Mouse (Mus musculus): Measurements from ENCODE around the gene Gm10300.

Gene Gm10300

DNA sequence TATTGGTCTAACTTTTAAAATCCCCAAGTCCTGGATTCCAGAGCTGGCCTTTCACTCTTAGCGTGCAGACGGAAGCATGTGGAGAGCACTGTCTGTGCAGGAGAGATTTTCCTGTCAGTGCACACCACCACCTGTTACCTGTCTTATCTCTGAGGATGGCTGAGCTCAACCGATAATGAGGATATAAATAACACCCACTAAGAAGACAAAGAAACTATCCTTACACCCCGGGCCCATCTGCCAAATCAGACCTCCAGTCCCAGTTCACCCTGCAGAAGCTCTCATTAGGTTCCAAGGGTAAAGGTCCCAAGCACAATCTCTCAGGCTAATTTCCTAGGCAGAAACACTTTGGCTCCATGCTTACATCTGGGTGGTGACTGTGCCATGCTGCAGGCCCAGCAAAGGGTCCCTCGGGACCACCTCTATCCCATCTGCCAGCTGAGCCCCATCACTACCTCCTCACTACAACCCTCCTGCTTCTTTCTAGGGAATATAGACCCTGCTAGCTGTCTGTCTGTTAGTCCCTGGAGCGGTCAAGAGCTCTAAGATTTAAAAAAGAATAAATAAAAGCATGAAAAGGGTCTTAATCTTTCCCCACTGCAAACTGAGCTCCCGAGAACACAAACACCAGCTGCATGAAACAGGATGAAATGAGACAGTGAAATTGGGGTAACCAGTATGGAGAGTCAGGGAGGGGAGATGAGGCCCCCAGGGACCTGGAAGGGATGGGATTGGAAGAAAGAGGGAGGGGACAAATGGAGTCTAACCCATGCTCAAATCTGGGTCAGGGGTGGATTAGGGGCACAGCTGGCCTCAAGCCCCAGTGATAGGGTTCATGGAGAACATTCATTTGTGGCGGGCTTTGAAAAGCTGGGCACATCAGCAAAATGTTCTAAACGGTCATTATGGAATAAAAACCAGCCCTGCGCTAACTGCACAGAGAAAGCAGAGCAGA lies 22.9 kb upstream of the Gm10300 start:
- DNase-seq (ENCODE audit: low read depth, low spot score) = no peak

DNA sequence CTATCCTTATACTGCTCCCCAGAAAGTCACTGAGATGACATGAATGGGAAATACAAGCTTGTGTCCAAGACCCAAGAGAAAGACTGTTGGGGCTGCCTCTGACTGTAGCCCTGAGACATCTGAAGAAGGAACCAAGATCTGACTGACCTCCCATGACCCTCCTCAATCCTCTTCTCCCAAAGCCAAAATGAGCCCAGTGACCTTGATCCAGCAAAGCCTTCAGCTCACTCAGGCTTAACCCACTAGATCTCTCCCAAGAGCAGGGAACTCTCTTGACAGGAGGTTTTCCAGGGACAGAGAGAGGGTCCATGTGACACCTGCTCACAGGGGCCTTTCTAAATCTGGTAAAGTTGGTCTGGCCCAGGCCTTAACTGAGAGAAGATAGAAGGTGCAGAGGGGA lies 17.2 kb upstream of the Gm10300 start:
- DNase-seq (ENCODE audit: low read depth, low spot score) = no peak

DNA sequence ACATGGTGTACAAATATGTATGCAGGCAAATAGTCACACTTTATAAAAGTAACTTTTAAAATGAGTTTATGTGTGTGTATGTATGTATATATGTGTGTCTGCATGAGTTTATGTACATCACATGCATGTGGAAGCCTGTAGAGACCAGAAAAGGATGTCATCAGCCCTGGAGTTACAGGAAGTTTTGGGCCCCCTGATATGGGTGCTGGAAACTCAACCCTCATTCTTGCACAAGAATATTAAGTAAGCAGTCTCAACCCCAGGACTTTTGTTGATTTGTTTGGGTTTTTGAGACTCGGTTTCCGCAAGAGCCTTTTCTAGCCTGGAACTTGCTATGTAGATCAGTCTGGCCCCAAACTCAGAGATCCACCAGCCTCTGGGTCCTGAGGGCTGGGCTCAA lies 15.0 kb upstream of the Gm10300 start:
- no peak for DNase-seq (ENCODE audit: low read depth, low spot score)

DNA sequence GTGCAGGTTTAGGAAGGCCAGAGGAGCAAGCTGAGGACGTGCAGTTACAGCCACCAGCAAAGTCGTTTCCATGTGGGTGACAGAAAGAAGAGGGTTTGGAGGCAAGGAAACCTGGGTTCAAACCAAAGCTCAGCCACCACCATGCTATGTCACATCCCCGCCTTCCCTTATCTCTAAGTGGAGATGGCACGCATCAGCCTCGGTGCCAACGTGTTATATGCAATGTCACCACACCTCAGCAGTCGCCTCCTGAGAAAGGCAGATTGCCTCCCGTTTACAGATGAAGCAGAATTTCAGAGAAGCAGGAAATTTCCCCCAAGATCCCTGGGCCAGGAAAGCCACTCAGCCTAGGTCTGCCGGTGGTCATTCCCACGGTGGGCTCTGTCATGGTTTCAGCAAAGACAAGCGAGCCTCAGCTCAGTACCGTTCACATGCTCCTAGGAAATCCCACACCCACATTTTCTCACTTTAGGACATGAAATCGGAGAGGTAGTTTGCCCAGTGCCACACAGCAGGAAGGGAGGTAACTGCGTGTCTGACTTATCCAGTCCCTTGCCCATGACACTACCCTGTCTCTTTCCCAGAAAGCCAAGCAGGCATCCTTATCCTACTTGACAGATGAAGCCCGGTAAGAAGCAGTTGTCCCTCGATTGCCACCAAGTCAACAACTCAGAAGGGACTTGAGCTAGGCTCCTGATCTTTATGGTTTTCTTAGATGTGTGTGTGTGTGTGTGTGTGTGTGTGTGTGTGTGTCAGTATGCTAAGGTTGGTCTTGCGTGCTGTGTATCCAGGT lies 14.3 kb upstream of the Gm10300 start:
- no peak for DNase-seq (ENCODE audit: low read depth, low spot score)

DNA sequence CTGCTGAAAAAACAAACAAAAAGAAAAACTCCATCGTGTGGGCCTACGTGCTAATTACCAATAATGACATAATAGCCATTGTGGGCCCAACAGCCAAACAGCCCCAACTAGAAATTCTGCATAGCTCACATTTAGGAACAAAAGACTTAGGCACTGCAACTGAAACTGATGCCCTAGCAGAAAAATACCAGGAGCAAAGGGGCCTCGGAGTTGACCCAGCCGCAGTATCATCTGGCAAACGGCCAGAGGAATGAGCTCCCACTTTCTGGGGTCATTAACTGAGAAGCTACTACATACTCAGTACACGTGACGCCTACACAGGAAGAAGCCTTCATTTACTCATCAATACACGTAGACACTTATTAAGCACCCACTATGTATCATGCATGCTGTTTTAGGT lies 12.2 kb upstream of the Gm10300 start:
- DNase-seq (ENCODE audit: low read depth, low spot score) = no peak

DNA sequence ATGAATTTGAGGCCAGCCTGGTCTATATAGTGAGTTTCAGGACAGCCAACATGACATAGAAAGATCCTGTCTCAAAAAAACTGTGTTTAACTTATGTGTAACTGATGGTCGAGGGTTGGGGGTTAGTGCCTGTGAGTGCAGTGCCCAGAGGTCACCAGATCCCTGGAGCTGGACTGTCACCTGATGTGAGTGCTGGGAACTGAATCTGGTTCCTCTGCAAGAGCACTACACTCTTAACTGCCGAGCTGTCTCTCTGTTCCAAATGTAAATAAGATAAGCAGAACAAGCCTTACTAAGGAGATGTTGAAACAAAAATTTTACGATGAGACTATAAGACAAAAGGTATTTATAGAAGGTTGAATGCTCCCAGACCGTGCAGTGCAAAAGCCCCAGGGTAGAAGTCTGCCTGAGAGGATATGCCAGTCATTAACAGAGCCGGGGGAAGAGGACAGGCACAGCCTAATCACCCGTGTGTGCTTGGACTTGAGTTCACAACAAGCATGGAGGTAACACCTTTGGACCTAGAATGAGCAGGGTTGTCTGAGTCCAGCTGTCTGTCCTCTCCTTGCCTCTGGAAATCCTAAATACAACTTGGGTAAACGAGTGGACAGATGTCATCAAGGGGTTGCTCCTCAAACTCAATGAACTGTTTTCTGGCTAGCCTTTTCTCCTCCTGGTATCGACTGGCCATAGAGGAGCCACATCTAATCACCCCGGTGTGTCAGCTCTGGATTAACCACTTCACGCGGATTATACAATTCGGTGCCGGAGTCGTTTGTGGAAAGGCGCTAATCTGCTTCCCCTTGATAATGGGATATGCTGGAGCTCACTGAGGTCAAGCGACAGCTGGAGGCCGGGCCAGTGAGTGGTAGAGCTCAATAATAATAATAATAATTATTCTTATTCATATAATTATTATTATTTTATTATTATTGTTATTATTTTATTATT lies 11.3 kb upstream of the Gm10300 start:
- DNase-seq (ENCODE audit: low read depth, low spot score) = no peak

DNA sequence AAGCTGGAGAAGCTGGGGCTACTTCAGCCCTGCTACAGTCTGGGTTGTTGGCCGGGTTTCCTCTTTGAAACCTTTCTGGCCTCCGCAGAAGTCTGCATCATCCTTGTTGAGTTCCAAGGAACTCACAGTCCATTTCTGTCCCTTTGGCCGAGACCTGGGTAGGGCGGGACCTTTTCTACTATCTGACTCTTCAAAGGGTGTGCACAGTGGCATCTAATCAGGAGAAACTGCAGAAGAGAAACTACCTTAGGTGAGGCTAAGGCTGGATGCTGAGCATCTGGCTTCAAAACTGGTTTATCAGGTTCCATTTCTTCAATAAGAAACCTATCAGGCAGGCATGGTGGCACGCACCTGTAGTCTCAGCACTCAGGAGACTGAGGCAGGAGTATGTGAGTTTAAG lies 9.9 kb upstream of the Gm10300 start:
- no peak for DNase-seq (ENCODE audit: low read depth, low spot score)

DNA sequence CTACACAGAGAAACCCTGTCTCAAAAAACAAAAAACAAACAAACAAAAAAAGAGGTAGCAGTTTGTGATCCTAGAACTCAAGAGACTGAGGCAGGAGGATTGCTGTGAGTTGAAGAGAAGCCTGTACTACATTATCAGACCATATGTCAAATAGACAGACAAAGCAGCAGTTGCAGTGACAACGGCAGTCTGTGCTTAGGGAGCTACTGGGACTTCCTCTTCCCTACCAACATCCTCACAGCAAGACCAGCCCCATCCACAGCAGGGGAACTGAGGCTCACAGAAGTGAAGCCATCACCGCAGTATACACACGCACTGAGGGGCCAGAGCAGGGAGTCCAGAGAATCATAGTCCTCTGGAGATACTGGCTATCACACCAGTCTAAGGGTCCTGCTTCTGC lies 8.9 kb upstream of the Gm10300 start:
- DNase-seq (ENCODE audit: low read depth, low spot score) = no peak

DNA sequence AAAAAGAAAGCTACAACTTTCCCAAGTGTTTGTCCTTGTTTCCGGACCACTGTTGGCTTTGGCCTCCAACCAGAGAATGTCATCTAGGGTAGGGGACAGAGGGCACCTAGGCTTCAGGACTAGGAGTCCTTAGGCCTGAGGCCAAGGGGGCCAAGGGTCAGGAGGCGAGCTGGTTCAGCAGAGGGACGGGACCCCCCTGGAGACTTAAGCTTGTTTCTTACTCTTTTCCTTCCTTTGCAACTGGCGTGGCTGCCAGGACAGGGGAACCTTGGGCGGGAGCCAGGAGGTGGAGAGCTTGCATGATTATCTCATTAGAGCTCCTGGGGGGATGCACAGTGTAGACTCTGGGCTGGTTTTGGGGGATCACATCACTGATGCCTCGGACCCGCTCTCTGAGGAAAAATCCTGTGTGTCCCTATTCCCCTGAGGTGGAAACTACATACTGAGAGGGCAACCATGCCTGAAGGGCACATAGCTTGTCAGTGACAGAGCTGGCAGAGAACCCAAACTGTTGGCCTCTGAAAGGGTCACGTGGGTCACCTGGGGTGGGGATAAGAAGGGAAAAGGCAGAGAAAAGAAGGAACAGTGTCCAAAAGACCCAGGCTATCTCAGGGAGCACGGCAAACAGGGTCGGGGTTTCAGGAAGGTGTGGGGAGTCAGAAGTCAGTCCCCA lies 8.3 kb upstream of the Gm10300 start:
- DNase-seq (ENCODE audit: low read depth, low spot score) = no peak

DNA sequence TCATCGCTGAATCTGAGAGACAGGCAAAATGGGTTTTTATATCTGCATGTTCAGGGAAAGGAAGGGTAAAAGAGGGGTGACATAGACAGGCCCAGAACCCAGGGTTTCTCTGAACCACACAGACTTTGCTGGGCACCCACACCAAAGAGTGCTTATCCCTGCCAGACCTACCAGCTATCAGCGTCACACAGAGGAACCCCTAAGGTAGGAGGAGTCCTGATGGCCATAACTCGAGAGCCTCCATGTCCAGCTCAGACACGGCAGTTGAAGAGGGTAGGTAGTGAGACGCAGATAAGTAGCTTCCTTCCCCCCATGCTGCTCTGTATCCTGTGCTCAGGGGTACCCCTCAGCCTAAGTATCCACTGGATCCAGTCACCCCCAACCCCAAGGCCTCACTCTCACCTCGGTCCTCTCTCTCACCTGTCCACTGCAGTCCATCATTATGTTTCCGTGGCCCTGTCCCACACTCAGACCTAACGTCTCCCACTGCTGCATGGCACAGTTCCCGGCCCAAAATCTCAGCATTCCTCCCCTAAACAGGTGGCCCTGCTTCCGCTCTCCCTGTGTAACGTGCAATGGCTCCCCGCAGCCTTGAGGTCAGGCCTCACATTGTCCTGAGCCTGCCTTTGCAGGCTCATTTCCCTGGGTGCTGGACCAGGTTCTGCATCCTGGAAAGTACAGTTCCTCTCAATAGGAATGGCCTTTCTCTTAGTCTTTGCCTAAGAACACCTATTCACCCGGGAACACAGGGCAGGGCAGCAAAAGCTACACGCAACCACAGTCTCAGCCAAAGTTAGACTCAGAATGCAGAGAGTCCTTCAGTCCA lies 7.2 kb upstream of the Gm10300 start:
- no peak for DNase-seq (ENCODE audit: low read depth, low spot score)

DNA sequence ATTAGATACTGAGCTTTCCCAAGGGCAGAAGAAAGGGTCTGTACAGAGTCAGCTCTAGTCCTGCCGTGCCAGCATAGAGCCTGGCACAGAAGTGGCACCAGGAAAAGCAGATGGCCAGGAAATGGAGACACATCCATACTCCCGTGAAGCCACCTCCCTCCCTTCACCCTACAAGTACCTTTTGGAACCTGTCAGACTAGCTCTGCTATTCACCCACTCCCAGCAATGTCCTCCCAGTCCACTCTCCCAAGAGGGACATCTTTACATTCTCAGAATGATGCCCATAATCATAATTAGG lies 6.6 kb upstream of the Gm10300 start:
- DNase-seq (ENCODE audit: low read depth, low spot score) = no peak

DNA sequence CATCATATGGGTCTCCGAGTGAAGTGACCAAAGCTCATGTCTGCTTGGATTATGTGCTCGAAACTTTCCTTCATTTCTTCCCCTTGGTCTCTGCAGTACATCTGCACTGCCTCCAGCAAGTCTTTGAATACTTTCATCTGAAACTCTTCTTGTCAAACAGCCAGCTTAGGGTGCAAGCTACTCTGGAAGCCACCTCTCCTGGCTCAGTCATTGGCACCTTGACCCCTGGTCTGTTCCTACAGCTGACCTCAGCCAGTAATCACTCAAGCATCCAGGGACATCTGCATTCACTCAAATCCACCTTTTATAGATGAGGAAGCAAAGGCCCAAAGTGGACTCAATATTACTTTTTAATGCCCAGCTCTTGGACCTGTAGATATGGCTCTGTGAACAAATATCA lies 2.8 kb upstream of the Gm10300 start:
- DNase-seq (ENCODE audit: low read depth, low spot score) = no peak

DNA sequence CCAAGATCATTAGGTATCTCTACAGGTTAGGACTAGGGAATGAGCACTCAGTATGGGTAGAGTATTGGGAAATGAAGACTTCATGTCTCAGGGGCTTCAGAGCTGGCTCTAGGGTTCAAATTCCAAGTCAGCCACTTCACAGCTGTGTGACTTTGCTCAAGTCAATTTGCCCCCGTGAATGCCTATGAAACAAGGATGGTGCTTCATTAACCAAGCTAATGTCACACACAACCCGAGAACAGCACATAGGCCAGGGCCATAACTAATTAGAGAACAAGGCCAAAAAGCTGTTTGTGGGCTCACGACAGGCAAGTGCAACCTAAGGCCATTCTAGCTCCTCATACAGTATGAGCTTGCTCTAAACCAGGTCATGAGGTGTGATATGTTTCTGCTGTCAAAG lies 2.3 kb upstream of the Gm10300 start:
- DNase-seq (ENCODE audit: low read depth, low spot score) = no peak

DNA sequence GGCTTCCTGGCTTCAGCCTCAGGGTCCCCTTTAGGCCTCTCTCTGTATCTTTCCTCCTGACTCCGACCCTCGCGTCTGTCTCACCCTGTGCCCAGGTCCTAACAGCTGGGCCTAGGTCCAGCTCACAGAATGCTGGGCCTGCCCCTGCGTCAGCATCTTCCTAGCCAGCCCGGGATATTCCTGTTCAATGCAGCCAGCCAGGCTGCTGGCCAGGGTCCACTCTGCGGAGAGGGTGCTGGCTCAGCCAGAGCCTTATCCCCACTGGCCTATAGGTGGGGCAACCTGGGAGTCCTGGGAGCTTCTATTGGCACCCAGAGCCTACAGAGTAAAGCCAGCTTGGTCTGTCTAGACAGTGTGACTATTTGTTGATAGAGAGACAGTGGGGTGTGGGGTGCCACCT lies 1.6 kb upstream of the Gm10300 start:
- DNase-seq (ENCODE audit: low read depth, low spot score) = no peak

DNA sequence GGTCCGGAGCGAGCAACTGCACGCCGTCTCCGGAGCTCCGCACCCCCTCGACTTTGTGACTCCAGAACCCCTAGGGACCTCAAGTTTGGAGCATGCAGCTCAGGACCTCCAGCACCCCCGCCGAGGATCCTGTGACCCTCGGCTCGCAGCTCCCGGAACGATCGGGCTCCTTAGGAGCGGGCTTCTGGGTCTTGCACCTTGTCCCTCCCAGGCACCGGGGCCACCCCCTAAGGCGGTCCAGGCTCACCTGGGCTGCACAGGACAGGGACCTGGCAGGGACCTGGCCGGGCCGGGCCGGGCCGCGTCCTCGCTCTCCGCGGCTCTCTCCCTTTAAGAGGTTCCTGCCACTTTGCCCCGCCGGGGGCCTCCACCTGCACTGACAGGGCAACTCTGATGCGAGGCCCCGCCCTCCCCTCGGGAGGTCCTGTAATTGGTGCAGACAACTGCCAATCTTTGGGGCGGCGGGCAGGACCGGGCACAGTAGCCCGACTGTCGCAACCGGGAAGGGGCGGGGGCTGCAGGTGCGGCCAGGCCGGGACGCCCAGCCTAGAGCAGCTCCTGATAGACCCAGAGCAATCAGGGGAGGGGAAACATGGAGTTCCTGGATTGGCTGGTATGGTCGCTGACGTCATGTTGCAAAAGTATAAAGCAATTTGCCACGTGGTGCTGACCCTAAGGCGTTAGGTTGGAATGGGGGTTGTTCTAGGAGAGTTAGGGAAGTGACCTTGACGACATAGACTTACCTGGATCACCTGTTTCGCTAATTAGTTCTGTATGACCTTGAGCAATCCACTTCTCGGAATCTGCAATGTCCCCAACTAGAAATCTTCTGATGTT lies 654 bp downstream of the Gm10300 start, which contains the start of gene Epb41:
TSS of gene Epb41 (minus strand) at position 389 of the 837 bp plus-strand sequence.
- DNase-seq (ENCODE audit: low read depth, low spot score) = peak; percentile 98

DNA sequence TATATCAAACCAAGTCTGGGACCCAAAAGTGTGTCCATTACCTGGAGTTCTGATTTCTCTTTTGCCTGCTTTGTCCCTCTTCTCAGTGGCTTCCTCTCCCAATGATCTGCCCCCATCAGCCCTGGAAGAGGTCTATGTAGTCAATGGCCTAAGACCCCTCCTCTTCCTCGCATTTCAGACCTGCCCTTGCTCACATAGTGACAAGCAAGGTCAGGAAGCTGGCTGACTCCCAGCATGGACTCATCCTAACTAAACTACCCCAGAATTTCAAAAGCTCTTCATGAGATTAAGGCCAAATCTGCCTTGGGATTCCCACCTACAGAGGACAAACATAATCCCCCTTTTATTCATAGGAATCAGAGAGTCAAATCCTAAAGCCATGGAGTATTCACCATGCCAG lies 1.3 kb downstream of the Gm10300 start:
- DNase-seq (ENCODE audit: low read depth, low spot score) = no peak

DNA sequence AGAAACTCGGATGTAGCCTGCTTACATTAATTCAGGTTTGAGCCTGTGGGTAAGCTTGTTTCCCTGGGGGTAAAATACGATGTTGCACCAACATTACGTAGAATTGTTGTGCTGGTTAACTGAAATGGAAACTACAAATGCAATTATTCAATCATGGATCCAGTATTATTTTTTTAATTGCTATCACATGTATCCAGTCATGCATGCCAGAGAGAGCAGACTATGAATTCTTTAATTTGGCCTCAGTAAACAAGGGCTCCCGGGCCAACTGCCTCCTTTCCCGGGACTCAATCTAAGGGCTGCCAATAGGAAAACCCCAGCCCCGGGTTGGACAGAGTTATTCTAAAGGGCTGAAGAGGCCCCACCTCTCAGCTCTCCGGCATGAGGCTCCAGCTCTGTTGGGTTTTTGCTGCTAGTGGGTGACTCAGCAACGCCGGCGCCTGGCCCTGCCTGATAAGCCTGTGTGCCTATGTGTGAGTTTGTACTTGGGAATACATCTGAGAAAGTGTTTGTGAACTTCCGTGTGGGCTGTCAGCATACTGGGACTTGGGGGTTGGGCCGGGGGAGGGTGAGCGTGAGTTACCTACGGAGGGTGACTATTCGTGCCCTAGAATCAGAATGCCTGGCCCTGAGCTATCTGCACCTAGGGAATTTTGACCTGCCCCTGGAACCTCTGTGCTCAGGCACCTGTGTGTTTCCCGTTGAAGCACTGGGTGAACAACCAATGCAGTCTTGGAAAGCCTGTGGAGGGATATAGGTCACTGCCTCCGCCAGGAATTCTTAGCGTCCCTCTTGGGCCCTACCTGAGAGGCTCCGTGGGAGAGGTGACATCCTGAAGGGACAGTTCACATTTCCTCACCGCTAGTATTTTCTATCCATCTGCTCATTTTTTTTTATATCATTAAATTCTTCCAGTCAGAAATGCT lies 2.2 kb downstream of the Gm10300 start:
- peak; percentile 30 for DNase-seq (ENCODE audit: low read depth, low spot score)

DNA sequence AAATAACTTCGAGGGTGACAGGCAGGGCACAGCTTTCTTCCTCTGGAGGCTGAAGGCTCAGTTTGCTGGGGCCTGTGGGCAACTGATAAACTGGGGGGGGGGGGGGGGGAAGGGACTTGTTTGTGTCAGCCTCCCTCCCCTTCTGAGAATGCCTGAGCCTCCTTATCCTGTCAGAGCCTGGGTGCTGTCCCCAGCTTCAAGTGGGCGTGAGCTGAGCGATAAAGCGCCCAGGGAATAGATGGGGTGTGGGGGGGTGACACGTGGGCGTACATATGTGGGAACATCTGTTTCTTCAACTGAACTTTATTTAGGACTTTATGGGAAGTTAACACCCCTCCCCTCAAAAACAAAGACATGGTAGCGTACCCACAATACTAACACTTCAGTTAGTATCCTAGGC lies 2.9 kb downstream of the Gm10300 start:
- DNase-seq (ENCODE audit: low read depth, low spot score) = no peak

Data from ES-CJ7 (cell line).